8 mouse cellular contexts compared by ENCODE assay signal in the genomic region with DNA sequence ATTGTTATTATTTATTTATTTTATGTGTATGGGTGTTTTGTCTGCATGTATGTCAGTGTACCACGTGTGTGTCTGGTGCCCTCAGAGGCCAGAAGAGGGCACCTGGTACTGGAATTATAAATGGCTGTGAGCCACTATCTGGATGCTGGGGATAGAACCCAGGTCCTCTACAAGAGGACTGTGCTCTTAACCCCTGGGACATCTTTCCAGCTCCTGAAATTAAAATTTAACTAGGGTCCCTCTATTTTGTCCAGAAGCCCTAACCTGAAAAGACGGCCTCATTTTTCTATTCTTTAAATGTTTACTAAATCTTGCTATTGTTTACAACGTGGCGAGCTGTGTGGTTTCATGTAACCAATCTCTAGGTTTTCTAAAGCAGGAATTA. TPM values are rescaled to one million over a fixed set of nuclear protein-coding genes. Genes with fewer than 3 reads are reported as not detected.
DNase-seq lines count a peak whose midpoint lies in the region; ATAC-seq and TF ChIP-seq lines count a peak whose summit lies in the region.

No protein-coding gene starts in this region.

- no peaks in the 10 kb centered on the region for H3K27me3 ChIP-seq in thymus, adult 2 months (ENCODE audit: control insufficient read depth, insufficient read depth, low read length)
- peaks cover 24% of the 10 kb centered on the region for H3K27me3 ChIP-seq in kidney, embryonic 14.5 days (ENCODE audit: control insufficient read depth, insufficient read depth, low read length)
- peaks cover 12% of the 10 kb centered on the region for H3K27me3 ChIP-seq in midbrain, embryonic 13.5 days

- no peak overlapping the region for H3K4me3 ChIP-seq in thymus, adult 2 months (ENCODE audit: control insufficient read depth, insufficient read depth, low read length)
- peak overlapping the region; percentile 99 for H3K4me3 ChIP-seq in kidney, embryonic 14.5 days (ENCODE audit: low read length)
- peak overlapping the region; percentile 97 for H3K4me3 ChIP-seq in midbrain, embryonic 13.5 days (replicated peaks)

- H3K27ac ChIP-seq in thymus, adult 2 months (ENCODE audit: control insufficient read depth, insufficient read depth, low read length), result no peak overlapping the region
- H3K27ac ChIP-seq in kidney, embryonic 14.5 days (ENCODE audit: low read depth, low read length), result no peak overlapping the region
- H3K27ac ChIP-seq in midbrain, embryonic 13.5 days, result no peak overlapping the region; the same call in 1 of the 2 replicates

- no peaks in the 10 kb centered on the region for H3K36me3 ChIP-seq in thymus, adult 2 months (ENCODE audit: control insufficient read depth, insufficient read depth, low read length)
- H3K36me3 ChIP-seq in kidney, embryonic 14.5 days (ENCODE audit: control insufficient read depth, insufficient read depth, low read length), result peaks cover 24% of the 10 kb centered on the region; the same call in 1 of the 2 replicates
- peaks cover 23% of the 10 kb centered on the region for H3K36me3 ChIP-seq in midbrain, embryonic 13.5 days

- no peaks in the 10 kb centered on the region for H3K9me3 ChIP-seq in kidney, embryonic 14.5 days (ENCODE audit: control insufficient read depth, low read length)
- H3K9me3 ChIP-seq in midbrain, embryonic 13.5 days, result no peaks in the 10 kb centered on the region

- H3K4me2 ChIP-seq in kidney, embryonic 14.5 days (replicated peaks; ENCODE audit: low read depth, low read length), result peak overlapping the region; percentile 88
- peak overlapping the region; percentile 92 for H3K4me2 ChIP-seq in midbrain, embryonic 13.5 days (replicated peaks)

- ATAC-seq in kidney, embryonic 14.5 days (ENCODE audit: low FRiP score, low TSS enrichment), result peak; percentile 11; the same call in 1 of the 2 replicates
- ATAC-seq in midbrain, embryonic 13.5 days, result peak; percentile 24; the same call in 1 of the 2 replicates

- H3K4me1 ChIP-seq in thymus, adult 2 months (replicated peaks; ENCODE audit: control insufficient read depth, insufficient read depth, low read length), result peaks cover 19% of the 10 kb centered on the region
- peaks cover 11% of the 10 kb centered on the region; the same call in 1 of the 2 replicates for H3K4me1 ChIP-seq in kidney, embryonic 14.5 days (ENCODE audit: control insufficient read depth, insufficient read depth, low read length)
- peaks cover 53% of the 10 kb centered on the region for H3K4me1 ChIP-seq in midbrain, embryonic 13.5 days (replicated peaks)

- H3K9ac ChIP-seq in kidney, embryonic 14.5 days (ENCODE audit: low read depth, low read length), result no peak overlapping the region
- H3K9ac ChIP-seq in midbrain, embryonic 13.5 days (replicated peaks), result no peak overlapping the region

- 43% methylated on average over 4 of the region's 4 CpGs for WGBS in thymus, adult 2 months
- 32% methylated on average over 4 of the region's 4 CpGs for whole genome bisulfite sequencing in kidney, embryonic 14.5 days
- WGBS in midbrain, embryonic 13.5 days, result 22% methylated on average over 4 of the region's 4 CpGs

- TF ChIP-seq CTCF in thymus, adult 2 months (IDR thresholded peaks at IDR 0.05; ENCODE audit: borderline replicate concordance, control insufficient read depth, extremely low read depth, insufficient read depth, low read length, poor library complexity), result no peak

- no peak for TF ChIP-seq POLR2A in thymus, adult 2 months (IDR thresholded peaks at IDR 0.05; ENCODE audit: control insufficient read depth, extremely low read depth, insufficient read depth, low read length, poor library complexity)

- peak; percentile 56 for DNase-seq in cerebellum, adult 11-12 months
- DNase-seq in cerebellum, postnatal 4 days (ENCODE audit: low spot score in 2 of 2), result no peak
- DNase-seq in thymus, postnatal 0 days (ENCODE audit: low spot score), result peak; percentile 30
- DNase-seq in thymus, adult 2 months, result no peak
- DNase-seq in adrenal gland, adult 2 months, result no peak
- no peak for DNase-seq in layer of hippocampus, adult 8-10 months (ENCODE audit: low spot score in 2 of 2)

RNA-seq across cellular contexts. Expression of gene Dctn2, which starts 0.4 kb away (rescaled TPM):
- 129 and 138 TPM in 2 replicates for polyA plus RNA-seq in thymus, postnatal 0 days (2015; fragmentation: Nextera tagmentation; extraction: Ambion mirVana)
- polyA plus RNA-seq in thymus, adult 2 months (2012; rRNA removed), result 168 and 200 TPM in 2 replicates
- 164 and 173 TPM in 2 replicates for polyA plus RNA-seq in kidney, embryonic 14.5 days (2014; fragmentation: Nextera tagmentation; extraction: Ambion mirVana)
- polyA plus RNA-seq in midbrain, embryonic 13.5 days (2015; fragmentation: Nextera tagmentation; extraction: Ambion mirVana), result 310 TPM in 2 replicates
- total RNA-seq in adrenal gland, adult 2 months (2021), result 100 to 1,000 TPM; 149 to 168 TPM
- polyA plus RNA-seq in adrenal gland, adult 2 months (2012; rRNA removed), result 205 and 234 TPM in 2 replicates
- 100 to 1,000 TPM; 260 to 271 (median 262) TPM for total RNA-seq in layer of hippocampus, adult 8-10 months (2022)

RNA-seq across cellular contexts. Expression of gene Kif5a, which starts 2.6 kb away (rescaled TPM):
- polyA plus RNA-seq in thymus, postnatal 0 days (2015; fragmentation: Nextera tagmentation; extraction: Ambion mirVana), result 0.13 and 0.32 TPM in 2 replicates
- polyA plus RNA-seq in thymus, adult 2 months (2012; rRNA removed), result 1.2 and 1.5 TPM in 2 replicates
- polyA plus RNA-seq in kidney, embryonic 14.5 days (2014; fragmentation: Nextera tagmentation; extraction: Ambion mirVana), result 0.37 and 0.57 TPM in 2 replicates
- polyA plus RNA-seq in midbrain, embryonic 13.5 days (2015; fragmentation: Nextera tagmentation; extraction: Ambion mirVana), result 73.0 and 76.7 TPM in 2 replicates
- 1 to 10 TPM; 6.2 to 7.8 TPM for total RNA-seq in adrenal gland, adult 2 months (2021)
- 28.9 and 30.1 TPM in 2 replicates for polyA plus RNA-seq in adrenal gland, adult 2 months (2012; rRNA removed)
- total RNA-seq in layer of hippocampus, adult 8-10 months (2022), result 100 to 1,000 TPM; 807 to 850 (median 831) TPM

RNA-seq across cellular contexts. Expression of gene Mbd6, which starts 23.1 kb away (rescaled TPM):
- polyA plus RNA-seq in thymus, postnatal 0 days (2015; fragmentation: Nextera tagmentation; extraction: Ambion mirVana), result 10.3 and 13.8 TPM in 2 replicates
- 124 and 151 TPM in 2 replicates for polyA plus RNA-seq in thymus, adult 2 months (2012; rRNA removed)
- polyA plus RNA-seq in kidney, embryonic 14.5 days (2014; fragmentation: Nextera tagmentation; extraction: Ambion mirVana), result 16.2 and 22.3 TPM in 2 replicates
- 16.0 and 16.5 TPM in 2 replicates for polyA plus RNA-seq in midbrain, embryonic 13.5 days (2015; fragmentation: Nextera tagmentation; extraction: Ambion mirVana)
- total RNA-seq in adrenal gland, adult 2 months (2021), result 10 to 100 TPM; 39.7 to 45.0 TPM
- 99.9 and 105 TPM in 2 replicates for polyA plus RNA-seq in adrenal gland, adult 2 months (2012; rRNA removed)
- total RNA-seq in layer of hippocampus, adult 8-10 months (2022), result 10 to 100 TPM; 56.3 to 61.6 (median 56.8) TPM

RNA-seq across cellular contexts. Expression of gene Mars, which starts 45.9 kb away (rescaled TPM):
- polyA plus RNA-seq in thymus, postnatal 0 days (2015; fragmentation: Nextera tagmentation; extraction: Ambion mirVana), result 110 and 122 TPM in 2 replicates
- 65.8 and 77.2 TPM in 2 replicates for polyA plus RNA-seq in thymus, adult 2 months (2012; rRNA removed)
- polyA plus RNA-seq in kidney, embryonic 14.5 days (2014; fragmentation: Nextera tagmentation; extraction: Ambion mirVana), result 93.9 and 146 TPM in 2 replicates
- 122 and 127 TPM in 2 replicates for polyA plus RNA-seq in midbrain, embryonic 13.5 days (2015; fragmentation: Nextera tagmentation; extraction: Ambion mirVana)
- 100 to 1,000 TPM; 106 to 128 TPM for total RNA-seq in adrenal gland, adult 2 months (2021)
- polyA plus RNA-seq in adrenal gland, adult 2 months (2012; rRNA removed), result 90.6 and 111 TPM in 2 replicates
- total RNA-seq in layer of hippocampus, adult 8-10 months (2022), result 10 to 100 TPM; 56.7 to 65.8 (median 63.9) TPM

RNA-seq across cellular contexts. Expression of gene Pip4k2c, which starts 54.3 kb away (rescaled TPM):
- polyA plus RNA-seq in thymus, postnatal 0 days (2015; fragmentation: Nextera tagmentation; extraction: Ambion mirVana), result 24.1 and 24.4 TPM in 2 replicates
- 34.4 and 36.1 TPM in 2 replicates for polyA plus RNA-seq in thymus, adult 2 months (2012; rRNA removed)
- 19.2 and 31.0 TPM in 2 replicates for polyA plus RNA-seq in kidney, embryonic 14.5 days (2014; fragmentation: Nextera tagmentation; extraction: Ambion mirVana)
- 16.9 and 17.3 TPM in 2 replicates for polyA plus RNA-seq in midbrain, embryonic 13.5 days (2015; fragmentation: Nextera tagmentation; extraction: Ambion mirVana)
- total RNA-seq in adrenal gland, adult 2 months (2021), result 10 to 100 TPM; 41.6 to 47.8 TPM
- 21.7 and 22.5 TPM in 2 replicates for polyA plus RNA-seq in adrenal gland, adult 2 months (2012; rRNA removed)
- 100 to 1,000 TPM in 1 of 4 experiments, 10 to 100 TPM in 3; 95.0 to 107 (median 98.9) TPM for total RNA-seq in layer of hippocampus, adult 8-10 months (2022)

Comparison
In these comparisons a context has a peak if more than half of its experiments do, and no peak if none do; other contexts are left out.
1. DNase-seq: peak in cerebellum, adult 11-12 months (single experiment) and thymus, postnatal 0 days (single experiment); none in cerebellum, postnatal 4 days (0 of 2), thymus, adult 2 months (single experiment), adrenal gland, adult 2 months (single experiment) and layer of hippocampus, adult 8-10 months (0 of 2).
2. RNA of gene Kif5a, which starts 2.6 kb away (polyA plus RNA-seq): 73.0 to 76.7 TPM in midbrain, embryonic 13.5 days and 28.9 to 30.1 TPM in adrenal gland, adult 2 months; 1.2 to 1.5 TPM in thymus, adult 2 months, 0.37 to 0.57 TPM in kidney, embryonic 14.5 days and 0.13 to 0.32 TPM in thymus, postnatal 0 days; every median in the first group is over 10 times any median in the second.